Mouse (Mus musculus) spleen, adult 2 months (tissue): ENCODE data around the gene Rtl4.

Experiments used
- CTCF ChIP-seq: fragments of 200-500 bp; IDR thresholded peaks from 2 replicates; pipeline ENCODE4 v1.5.1; 2011; ENCODE audit warnings: mild to moderate bottlenecking, inconsistent platforms; ENCODE audit not compliant: insufficient read depth, insufficient read length, insufficient replicate concordance; ENCODE audit errors: extremely low read depth
- POLR2A ChIP-seq: fragments of 200-500 bp; IDR thresholded peaks from 2 replicates; pipeline ENCODE4 v1.6.1; 2011; ENCODE audit warnings: low read depth, low read length, inconsistent platforms

DNA sequence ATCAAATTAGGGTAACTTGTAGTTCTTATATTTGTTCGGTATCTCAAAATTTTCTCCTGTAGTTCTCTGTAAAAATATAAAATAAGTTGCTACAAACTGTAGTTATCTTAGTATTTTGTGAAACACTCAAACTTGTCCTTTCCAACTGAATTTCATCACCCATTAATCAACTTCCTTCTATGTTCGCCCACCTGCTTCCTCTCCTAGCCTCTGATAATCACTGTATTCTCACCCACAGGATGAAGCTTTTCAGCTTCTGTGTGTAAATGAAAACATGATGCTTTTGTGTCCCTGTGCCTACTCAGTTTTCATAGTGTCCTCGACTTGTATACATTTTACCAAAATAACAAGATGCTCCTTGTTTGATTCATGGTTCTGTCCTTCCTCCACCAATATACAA is 401.7 kb downstream of the Rtl4 start:
- TF ChIP-seq CTCF = no peak
- no peak for TF ChIP-seq POLR2A
